Mouse (Mus musculus): ENCODE data around the gene Zfp619. TPM values are rescaled to one million over a fixed set of nuclear protein-coding genes. Genes with fewer than 3 reads are reported as not detected.
A peak's percentile ranks its signal among the peaks of the same experiment; 100 is the strongest.

Zfp619 gene
- total and polyA plus RNA-seq, 2 experiments from 2014 or later: 1.0 to 6.6 TPM

DNA sequence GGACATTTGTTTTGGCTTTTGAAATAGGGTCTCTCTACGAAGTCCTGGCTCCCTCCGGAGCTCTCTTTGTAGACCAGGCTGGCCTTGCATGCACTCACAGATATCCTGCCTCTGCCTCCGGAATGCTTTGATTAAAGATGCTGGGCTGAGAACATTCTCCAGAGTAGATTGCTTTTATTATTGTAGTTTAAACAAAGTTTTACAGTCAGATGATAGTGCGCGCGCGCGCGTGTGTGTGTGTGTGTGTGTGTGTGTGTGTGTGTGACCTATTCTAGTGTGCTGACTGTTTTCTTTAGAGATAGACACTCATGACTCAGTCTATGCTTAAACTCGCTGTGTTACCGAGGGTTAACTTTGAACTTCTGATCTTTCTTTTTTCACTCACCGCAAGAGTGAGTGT lies 796 bp downstream of the Zfp619 start:
- H3K36me3 ChIP-seq (ENCODE audit: insufficient read depth): no peaks in the 10 kb centered on the region
- no peak for TF ChIP-seq CTCF (IDR thresholded peaks at IDR 0.05; ENCODE audit: low read depth)
- 84% methylated on average over 12 of the region's 12 CpGs for WGBS
- H3K9me3 ChIP-seq (ENCODE audit: low read length): 0 out of 2 replicates have a peak, but pooled peaks cover 4% of the 10 kb centered on the region
- peak overlapping the region; percentile 33; the same call in 1 of the 2 replicates for H3K9ac ChIP-seq
- H3K4me1 ChIP-seq (ENCODE audit: insufficient read depth): no peaks in the 10 kb centered on the region
- DNase-seq (peak; percentile 3), ATAC-seq (no peak)
- peak overlapping the region; percentile 51 for H3K4me2 ChIP-seq (ENCODE audit: low read depth)
- H3K27ac ChIP-seq (ENCODE audit: low read depth, low read length): no peak overlapping the region
- peak overlapping the region; percentile 51 for H3K4me3 ChIP-seq (ENCODE audit: low read depth, low read length)
- H3K27me3 ChIP-seq (ENCODE audit: insufficient read depth, low read length): no peaks in the 10 kb centered on the region

DNA sequence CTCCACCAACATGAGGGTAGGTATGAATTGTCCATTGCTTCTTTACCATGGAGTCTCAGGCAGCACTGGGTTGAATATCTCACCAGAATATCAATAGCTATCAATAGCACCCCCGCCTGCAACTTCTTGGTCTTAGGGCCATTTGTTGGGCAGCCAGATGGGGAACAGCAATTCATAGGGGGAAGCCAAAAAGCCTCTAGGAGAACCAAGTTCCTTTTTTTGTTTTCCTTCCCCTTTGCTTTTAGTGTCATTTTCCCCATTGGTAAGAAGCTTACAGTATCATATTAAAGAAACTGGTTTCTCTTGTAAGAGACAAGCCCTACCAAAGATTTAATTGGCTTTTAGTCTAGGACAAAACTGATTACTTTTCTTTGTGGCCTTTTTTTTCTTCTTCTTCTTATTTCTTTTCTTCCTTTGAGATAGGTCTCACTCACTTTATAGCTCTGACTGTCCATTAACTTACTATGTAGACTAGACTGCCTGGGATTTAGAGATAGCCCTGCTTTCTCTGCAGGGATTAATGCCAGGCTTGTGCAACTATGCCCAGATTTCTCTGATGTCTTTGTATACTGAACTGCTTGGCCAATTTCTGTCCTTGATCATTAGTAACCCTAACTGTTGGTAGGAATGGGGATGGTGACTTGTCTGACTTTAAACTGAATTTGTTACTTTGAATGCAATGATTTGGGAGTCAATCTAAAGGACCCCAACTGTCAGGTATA lies 6.3 kb downstream of the Zfp619 start:
- H3K4me1 ChIP-seq (ENCODE audit: insufficient read depth): no peaks in the 10 kb centered on the region
- no peak for ATAC-seq
- H3K27ac ChIP-seq (ENCODE audit: low read depth, low read length): no peak overlapping the region
- H3K27me3 ChIP-seq (ENCODE audit: insufficient read depth, low read length): no peaks in the 10 kb centered on the region
- H3K4me3 ChIP-seq (ENCODE audit: low read depth, low read length): no peak overlapping the region
- no peak overlapping the region for H3K4me2 ChIP-seq (ENCODE audit: low read depth)
- WGBS: 90% methylated on average over 1 of the region's 1 CpGs
- H3K9ac ChIP-seq: no peak overlapping the region
- H3K36me3 ChIP-seq (ENCODE audit: insufficient read depth): no peaks in the 10 kb centered on the region
- H3K9me3 ChIP-seq (ENCODE audit: low read length): 0 out of 2 replicates have a peak, but pooled peaks cover 4% of the 10 kb centered on the region
- TF ChIP-seq CTCF (IDR thresholded peaks at IDR 0.05; ENCODE audit: low read depth): no peak
- DNase-seq: no peak

DNA sequence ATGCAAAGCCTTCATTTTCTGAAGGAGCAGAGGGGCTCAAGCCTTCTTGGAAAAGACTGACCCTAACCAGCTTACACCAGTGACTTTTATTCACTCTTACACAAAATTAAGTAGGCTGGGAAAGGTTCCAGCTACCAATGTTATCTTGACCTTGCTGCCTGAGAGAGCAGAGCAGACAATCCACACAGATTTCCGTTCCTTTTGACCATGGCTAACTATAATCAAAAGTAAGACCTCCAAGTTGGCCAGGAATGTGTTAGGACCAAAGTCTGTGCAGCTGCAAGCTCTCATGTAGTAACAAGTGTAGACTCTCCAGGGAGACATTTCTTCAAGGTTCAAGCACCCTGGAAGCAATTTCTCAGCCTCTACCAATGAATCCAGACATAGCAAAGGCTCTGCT lies 25.6 kb downstream of the Zfp619 start:
- WGBS: 81% methylated on average over 1 of the region's 1 CpGs

DNA sequence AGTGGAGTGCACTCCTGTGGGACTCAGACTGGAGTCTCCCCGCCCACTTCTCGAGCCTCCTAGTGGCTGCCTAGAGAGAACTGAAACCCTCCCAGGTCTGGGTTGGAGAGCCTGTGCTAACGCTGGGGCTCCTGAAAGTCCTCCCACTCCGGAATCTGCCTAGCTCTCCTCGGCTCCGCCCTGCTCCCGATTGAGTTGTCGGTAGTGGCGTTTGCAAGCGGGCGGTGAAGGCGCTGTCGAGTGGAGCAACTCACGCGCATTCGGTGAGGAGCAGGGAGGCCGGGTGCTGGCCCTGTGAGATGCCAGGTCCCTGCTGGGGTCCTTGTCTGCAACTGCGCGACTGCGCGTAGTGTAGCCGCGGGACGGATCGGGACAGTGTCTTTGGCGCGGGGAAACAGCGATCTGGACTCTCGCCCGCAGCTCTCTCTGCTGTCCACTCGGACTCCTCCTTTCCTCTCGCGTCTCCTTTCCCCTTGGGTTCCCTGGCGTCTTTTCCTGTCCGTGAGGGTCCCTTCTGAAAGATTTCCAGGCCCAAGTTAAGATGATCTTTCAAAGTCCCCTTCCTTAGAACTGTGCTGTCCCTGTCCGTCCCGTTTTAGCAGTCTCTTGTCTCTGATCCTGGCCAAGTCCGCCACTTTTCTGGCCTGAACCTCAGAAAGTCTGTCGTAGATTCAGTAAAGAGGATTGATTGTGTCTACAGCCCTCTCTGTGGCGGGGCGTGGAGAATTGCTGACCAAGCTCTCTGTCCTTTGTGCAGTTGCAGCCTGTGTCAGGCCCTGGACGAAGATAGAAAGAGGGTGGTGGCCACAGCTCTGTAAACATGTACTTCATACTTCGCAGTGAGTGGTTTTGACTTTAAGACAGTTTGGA lies 26.9 kb downstream of the Zfp619 start:
- ATAC-seq: peak; percentile 97
- no peaks in the 10 kb centered on the region for H3K9me3 ChIP-seq (ENCODE audit: low read length)
- peak overlapping the region; percentile 53 for H3K4me3 ChIP-seq (ENCODE audit: low read depth, low read length)
- H3K27me3 ChIP-seq (ENCODE audit: insufficient read depth, low read length): no peaks in the 10 kb centered on the region
- 1% methylated on average over 42 of the region's 43 CpGs for WGBS
- TF ChIP-seq CTCF (IDR thresholded peaks at IDR 0.05; ENCODE audit: low read depth): peak; percentile 61
- H3K9ac ChIP-seq: peak overlapping the region; percentile 66
- DNase-seq: peak; percentile 82
- 0 out of 2 replicates have a peak, but pooled peaks cover 4% of the 10 kb centered on the region for H3K4me1 ChIP-seq (ENCODE audit: insufficient read depth)
- no peaks in the 10 kb centered on the region for H3K36me3 ChIP-seq (ENCODE audit: insufficient read depth)
- H3K4me2 ChIP-seq (ENCODE audit: low read depth): peak overlapping the region; percentile 78
- peak overlapping the region; percentile 76 for H3K27ac ChIP-seq (ENCODE audit: low read depth, low read length)

More for the DNA sequence above, 25.6 kb downstream of the Zfp619 start:
- no peak for TF ChIP-seq CTCF (IDR thresholded peaks at IDR 0.05; ENCODE audit: low read depth)
- no peak for ATAC-seq
- Histone ChIP-seq H3K36me3 (ENCODE audit: insufficient read depth) (no peaks in the 10 kb centered on the region), H3K27me3 (ENCODE audit: insufficient read depth, low read length) (no peaks in the 10 kb centered on the region), H3K27ac (ENCODE audit: low read depth, low read length) (no peak overlapping the region), H3K4me2 (ENCODE audit: low read depth) (no peak overlapping the region), H3K4me3 (ENCODE audit: low read depth, low read length) (no peak overlapping the region), H3K9me3 (ENCODE audit: low read length) (no peaks in the 10 kb centered on the region), H3K9ac (no peak overlapping the region), H3K4me1 (ENCODE audit: insufficient read depth) (0 out of 2 replicates have a peak, but pooled peaks cover 4% of the 10 kb centered on the region)
- no peak for DNase-seq

DNA sequence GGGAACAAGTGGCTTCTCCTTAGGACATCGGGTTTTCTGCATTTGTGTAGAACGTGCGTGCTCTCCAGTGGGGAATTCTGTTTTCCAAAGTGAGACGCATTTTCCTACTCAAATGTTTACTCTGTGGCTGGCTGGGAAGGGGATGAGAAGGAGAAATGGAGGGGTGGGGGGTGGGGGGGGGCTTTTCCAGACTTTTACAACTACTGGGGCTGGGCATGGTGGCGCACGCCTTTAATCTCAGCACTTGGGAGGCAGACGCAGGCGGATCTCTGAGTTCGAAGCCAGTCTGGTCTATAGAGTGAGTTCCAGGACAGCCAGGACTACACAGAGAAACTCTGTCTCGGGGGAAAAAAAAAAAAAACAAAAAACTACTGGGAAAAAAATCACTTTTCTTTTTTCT lies 27.6 kb downstream of the Zfp619 start:
- Histone ChIP-seq H3K27me3 (ENCODE audit: insufficient read depth, low read length) (no peaks in the 10 kb centered on the region), H3K27ac (ENCODE audit: low read depth, low read length) (no peak overlapping the region), H3K4me2 (ENCODE audit: low read depth) (peak overlapping the region; percentile 78), H3K4me1 (ENCODE audit: insufficient read depth) (0 out of 2 replicates have a peak, but pooled peaks cover 4% of the 10 kb centered on the region), H3K36me3 (ENCODE audit: insufficient read depth) (no peaks in the 10 kb centered on the region), H3K9ac (peak overlapping the region; percentile 66; the same call in 1 of the 2 replicates), H3K9me3 (ENCODE audit: low read length) (no peaks in the 10 kb centered on the region), H3K4me3 (ENCODE audit: low read depth, low read length) (peak overlapping the region; percentile 53)
- DNase-seq (no peak), ATAC-seq (no peak)
- WGBS: 49% methylated on average over 10 of the region's 10 CpGs
- no peak for TF ChIP-seq CTCF (IDR thresholded peaks at IDR 0.05; ENCODE audit: low read depth)

DNA sequence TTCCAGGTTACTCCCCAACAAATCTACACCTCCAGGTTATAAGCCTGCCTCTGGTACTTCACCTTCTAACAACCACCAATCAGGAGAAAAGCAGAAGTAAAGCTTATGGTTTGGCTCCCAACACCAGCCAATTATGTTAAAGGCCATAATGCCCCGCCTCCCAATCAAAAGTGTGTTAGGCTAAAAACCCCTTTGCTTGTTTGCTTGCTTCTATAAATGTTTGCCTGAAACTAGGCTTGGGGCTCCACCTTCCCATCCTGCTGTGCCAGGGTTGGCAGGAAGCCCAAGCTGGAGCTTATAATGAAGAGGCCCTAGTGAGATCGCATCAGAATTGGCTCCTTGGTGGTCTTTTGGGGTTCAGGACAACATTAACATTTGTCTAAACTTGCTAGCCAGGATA lies 31.8 kb downstream of the Zfp619 start:
- Histone ChIP-seq H3K9me3 (ENCODE audit: low read length) (no peaks in the 10 kb centered on the region), H3K4me1 (ENCODE audit: insufficient read depth) (no peaks in the 10 kb centered on the region), H3K9ac (no peak overlapping the region), H3K27me3 (ENCODE audit: insufficient read depth, low read length) (no peaks in the 10 kb centered on the region), H3K4me2 (ENCODE audit: low read depth) (no peak overlapping the region), H3K36me3 (ENCODE audit: insufficient read depth) (no peaks in the 10 kb centered on the region), H3K27ac (ENCODE audit: low read depth, low read length) (no peak overlapping the region), H3K4me3 (ENCODE audit: low read depth, low read length) (no peak overlapping the region)
- DNase-seq (no peak), ATAC-seq (no peak)
- WGBS: 45% methylated on average over 2 of the region's 2 CpGs
- no peak for TF ChIP-seq CTCF (IDR thresholded peaks at IDR 0.05; ENCODE audit: low read depth)

All from forebrain, postnatal 0 days (tissue).